Mouse (Mus musculus): Measurements from ENCODE around the gene Atp1a4. TPM values are rescaled to one million over a fixed set of nuclear protein-coding genes. Genes with fewer than 3 reads are reported as not detected.
A peak's percentile ranks its signal among the peaks of the same experiment; 100 is the strongest.

Atp1a4 gene
- not detected in 2 replicates for polyA plus RNA-seq (2012; ENCODE audit: insufficient read depth, insufficient read length, missing spikeins)

GRCm38 (mm10) chr1:172258314-172258713, at the start of gene Atp1a4:
Gene Atp1a4 (minus strand): TSS chr1:172258414.
- no peak within 1 kb of the TSS for H3K4me3 ChIP-seq (ENCODE audit: insufficient read depth, low read depth, low read length)

GRCm38 (mm10) chr1:172307936-172308335, 49.7 kb upstream of the Atp1a4 start:
- no peak overlapping the region for H3K27ac ChIP-seq (replicated peaks; ENCODE audit: low read depth, low read length)
- no peak overlapping the region for H3K4me3 ChIP-seq (ENCODE audit: insufficient read depth, low read depth, low read length)
- H3K4me1 ChIP-seq (ENCODE audit: control insufficient read depth, insufficient read depth, insufficient read length, low read length), result 0 out of 2 replicates have a peak, but pooled peaks cover 5% of the 10 kb centered on the region

More at GRCm38 (mm10) chr1:172258314-172258713, at the start of gene Atp1a4:
- Histone ChIP-seq H3K27ac (replicated peaks; ENCODE audit: low read depth, low read length) (no peak within 1 kb of the TSS), H3K4me1 (ENCODE audit: control insufficient read depth, insufficient read depth, insufficient read length, low read length) (no peaks in the 10 kb centered on the region)

GRCm38 (mm10) chr1:172306885-172307284, 48.7 kb upstream of the Atp1a4 start:
- H3K4me1 ChIP-seq (ENCODE audit: control insufficient read depth, insufficient read depth, insufficient read length, low read length), result 0 out of 2 replicates have a peak, but pooled peaks cover 2% of the 10 kb centered on the region
- no peak overlapping the region for H3K4me3 ChIP-seq (ENCODE audit: insufficient read depth, low read depth, low read length)
- no peak overlapping the region for H3K27ac ChIP-seq (replicated peaks; ENCODE audit: low read depth, low read length)

GRCm38 (mm10) chr1:172306196-172306595, 48.0 kb upstream of the Atp1a4 start:
- H3K4me3 ChIP-seq (ENCODE audit: insufficient read depth, low read depth, low read length), result no peak overlapping the region
- 0 out of 2 replicates have a peak, but pooled peaks cover 2% of the 10 kb centered on the region for H3K4me1 ChIP-seq (ENCODE audit: control insufficient read depth, insufficient read depth, insufficient read length, low read length)
- no peak overlapping the region for H3K27ac ChIP-seq (replicated peaks; ENCODE audit: low read depth, low read length)

GRCm38 (mm10) chr1:172305635-172306034, 47.4 kb upstream of the Atp1a4 start:
- Histone ChIP-seq H3K4me3 (ENCODE audit: insufficient read depth, low read depth, low read length) (no peak overlapping the region), H3K4me1 (ENCODE audit: control insufficient read depth, insufficient read depth, insufficient read length, low read length) (peaks cover 7% of the 10 kb centered on the region; the same call in 1 of the 2 replicates), H3K27ac (replicated peaks; ENCODE audit: low read depth, low read length) (no peak overlapping the region)

- Histone ChIP-seq H3K4me3 (ENCODE audit: insufficient read depth, low read depth, low read length) (no peak overlapping the region), H3K4me1 (ENCODE audit: control insufficient read depth, insufficient read depth, insufficient read length, low read length) (peaks cover 10% of the 10 kb centered on the region; the same call in 1 of the 2 replicates), H3K27ac (replicated peaks; ENCODE audit: low read depth, low read length) (no peak overlapping the region)
Measured at GRCm38 (mm10) chr1:172305153-172305552, 46.9 kb upstream of the Atp1a4 start.

GRCm38 (mm10) chr1:172304443-172304842, 46.2 kb upstream of the Atp1a4 start:
- H3K27ac ChIP-seq (replicated peaks; ENCODE audit: low read depth, low read length), result no peak overlapping the region
- H3K4me1 ChIP-seq (ENCODE audit: control insufficient read depth, insufficient read depth, insufficient read length, low read length), result peaks cover 10% of the 10 kb centered on the region; the same call in 1 of the 2 replicates
- H3K4me3 ChIP-seq (ENCODE audit: insufficient read depth, low read depth, low read length), result no peak overlapping the region

- Histone ChIP-seq H3K4me1 (ENCODE audit: control insufficient read depth, insufficient read depth, insufficient read length, low read length) (peaks cover 13% of the 10 kb centered on the region), H3K27ac (replicated peaks; ENCODE audit: low read depth, low read length) (peak overlapping the region; percentile 87), H3K4me3 (ENCODE audit: insufficient read depth, low read depth, low read length) (no peak overlapping the region)
Measured at GRCm38 (mm10) chr1:172302851-172303250, 44.6 kb upstream of the Atp1a4 start.

- no peak overlapping the region for H3K4me3 ChIP-seq (ENCODE audit: insufficient read depth, low read depth, low read length)
- peaks cover 13% of the 10 kb centered on the region for H3K4me1 ChIP-seq (ENCODE audit: control insufficient read depth, insufficient read depth, insufficient read length, low read length)
- peak overlapping the region; percentile 87 for H3K27ac ChIP-seq (replicated peaks; ENCODE audit: low read depth, low read length)
Measured at GRCm38 (mm10) chr1:172302311-172302710, 44.1 kb upstream of the Atp1a4 start.

- peak overlapping the region; percentile 21 for H3K4me3 ChIP-seq (ENCODE audit: insufficient read depth, low read depth, low read length)
- H3K4me1 ChIP-seq (ENCODE audit: control insufficient read depth, insufficient read depth, insufficient read length, low read length), result peaks cover 13% of the 10 kb centered on the region
- peak overlapping the region; percentile 93 for H3K27ac ChIP-seq (replicated peaks; ENCODE audit: low read depth, low read length)
Measured at GRCm38 (mm10) chr1:172301180-172301579, 43.0 kb upstream of the Atp1a4 start.

GRCm38 (mm10) chr1:172300247-172300646, 42.0 kb upstream of the Atp1a4 start:
- Histone ChIP-seq H3K4me3 (ENCODE audit: insufficient read depth, low read depth, low read length) (peak overlapping the region; percentile 21; the same call in 1 of the 2 replicates), H3K27ac (replicated peaks; ENCODE audit: low read depth, low read length) (peak overlapping the region; percentile 93), H3K4me1 (ENCODE audit: control insufficient read depth, insufficient read depth, insufficient read length, low read length) (peaks cover 13% of the 10 kb centered on the region)

- Histone ChIP-seq H3K4me1 (ENCODE audit: control insufficient read depth, insufficient read depth, insufficient read length, low read length) (peaks cover 13% of the 10 kb centered on the region), H3K4me3 (ENCODE audit: insufficient read depth, low read depth, low read length) (no peak overlapping the region), H3K27ac (replicated peaks; ENCODE audit: low read depth, low read length) (peak overlapping the region; percentile 93)
Measured at GRCm38 (mm10) chr1:172299528-172299927, 41.3 kb upstream of the Atp1a4 start.

GRCm38 (mm10) chr1:172297611-172298537, 39.7 kb upstream of the Atp1a4 start, which contains the start of gene Atp1a2:
Gene Atp1a2 (minus strand): TSS chr1:172298064.
- Histone ChIP-seq H3K27ac (replicated peaks; ENCODE audit: low read depth, low read length) (peak within 1 kb of the TSS; percentile 88), H3K4me3 (ENCODE audit: insufficient read depth, low read depth, low read length) (peak within 1 kb of the TSS; percentile 71), H3K4me1 (ENCODE audit: control insufficient read depth, insufficient read depth, insufficient read length, low read length) (peaks cover 11% of the 10 kb centered on the region)

- Histone ChIP-seq H3K4me1 (ENCODE audit: control insufficient read depth, insufficient read depth, insufficient read length, low read length) (peaks cover 11% of the 10 kb centered on the region), H3K27ac (replicated peaks; ENCODE audit: low read depth, low read length) (peak overlapping the region; percentile 88), H3K4me3 (ENCODE audit: insufficient read depth, low read depth, low read length) (peak overlapping the region; percentile 71)
Measured at GRCm38 (mm10) chr1:172296816-172297510, 38.7 kb upstream of the Atp1a4 start.

GRCm38 (mm10) chr1:172295751-172296197, 37.6 kb upstream of the Atp1a4 start:
- Histone ChIP-seq H3K4me3 (ENCODE audit: insufficient read depth, low read depth, low read length) (peak overlapping the region; percentile 71), H3K4me1 (ENCODE audit: control insufficient read depth, insufficient read depth, insufficient read length, low read length) (peaks cover 8% of the 10 kb centered on the region), H3K27ac (replicated peaks; ENCODE audit: low read depth, low read length) (peak overlapping the region; percentile 88)
